Mouse (Mus musculus): Measurements from ENCODE around the gene Znrd1as. TPM values are rescaled to one million over a fixed set of nuclear protein-coding genes. Genes with fewer than 3 reads are reported as not detected.
A peak's percentile ranks its signal among the peaks of the same experiment; 100 is the strongest.

Gene Znrd1as
- polyA plus RNA-seq, 1 experiment from 2014 or later = 10.6 TPM

DNA sequence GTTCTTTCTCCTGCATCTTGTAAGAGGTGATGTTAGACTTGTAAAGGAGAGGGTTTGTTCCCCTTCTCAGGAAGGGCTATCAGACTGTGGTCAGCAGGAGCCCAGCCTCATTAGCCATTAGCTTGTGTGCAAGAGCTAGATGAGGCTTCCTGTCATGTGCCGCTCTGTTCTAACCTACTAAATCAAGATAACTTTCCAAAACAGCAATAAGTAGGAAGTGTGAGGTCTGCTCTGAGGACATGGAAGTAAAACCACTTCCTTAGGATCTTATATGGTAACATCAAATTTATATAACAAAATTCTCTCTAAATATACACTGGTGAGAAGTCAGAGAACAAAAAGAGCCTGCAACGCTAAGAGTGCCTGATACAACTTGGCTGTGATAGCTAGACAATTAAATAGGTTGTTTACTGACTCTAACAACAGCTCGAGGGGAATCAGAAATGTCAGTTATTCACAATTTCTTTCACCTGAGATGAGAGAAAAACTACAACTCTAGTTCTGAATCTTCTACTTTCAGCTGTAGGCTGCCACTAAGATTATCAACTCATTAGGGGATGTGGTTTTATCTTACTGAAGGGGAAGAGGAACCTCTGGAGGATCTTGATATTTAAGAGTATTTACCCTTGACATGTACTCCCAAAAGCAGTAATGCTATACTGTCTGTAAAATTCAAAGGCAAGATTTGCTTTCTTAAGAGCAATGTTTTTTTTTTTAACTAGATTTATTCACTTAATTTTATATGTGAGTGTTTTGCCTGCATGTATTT, 34.1 kb downstream of the Znrd1as start:
- DNase-seq (ENCODE audit: low spot score) = no peak
- Histone ChIP-seq H3K4me3 (no peak overlapping the region), H3K27ac (replicated peaks) (no peak overlapping the region), H3K9me3 (replicated peaks) (no peaks in the 10 kb centered on the region), H3K36me3 (no peaks in the 10 kb centered on the region), H3K27me3 (ENCODE audit: low read depth, poor library complexity, severe bottlenecking) (peaks cover 36% of the 10 kb centered on the region), H3K4me1 (peaks cover 6% of the 10 kb centered on the region; the same call in 1 of the 2 replicates)
- WGBS = 83% methylated on average over 3 of the region's 3 CpGs

DNA sequence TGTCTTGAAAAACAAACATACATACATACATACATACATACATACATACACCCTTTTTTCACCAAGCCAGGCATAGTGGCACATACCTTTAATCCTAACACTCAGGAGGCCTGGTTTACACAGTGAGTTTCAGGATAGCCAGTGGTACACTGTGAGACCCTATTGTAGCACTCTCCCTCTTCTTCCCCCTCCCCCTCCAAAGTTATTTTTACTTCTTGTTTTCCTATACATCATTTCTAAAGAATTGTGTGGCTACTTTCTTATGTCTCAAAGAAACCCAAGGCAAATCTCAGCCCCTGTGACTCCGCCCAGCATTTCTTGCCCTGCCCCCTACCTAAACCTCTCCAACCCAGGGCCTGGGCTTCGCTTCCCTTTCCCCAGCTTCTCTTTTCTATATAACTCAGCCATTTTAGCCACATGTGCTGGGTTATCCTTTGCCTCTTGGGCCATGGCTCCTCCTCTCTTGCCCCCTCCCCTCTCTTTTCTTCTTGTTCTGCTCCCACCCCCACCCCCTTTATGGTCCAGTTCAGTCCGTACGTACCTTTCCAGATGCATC, 35.5 kb downstream of the Znrd1as start:
- 86% methylated on average over 4 of the region's 4 CpGs for WGBS
- Histone ChIP-seq H3K36me3 (no peaks in the 10 kb centered on the region), H3K4me1 (0 out of 2 replicates have a peak, but pooled peaks cover under 1% of the 10 kb centered on the region), H3K9me3 (replicated peaks) (no peaks in the 10 kb centered on the region), H3K27ac (replicated peaks) (no peak overlapping the region), H3K27me3 (ENCODE audit: low read depth, poor library complexity, severe bottlenecking) (peaks cover 23% of the 10 kb centered on the region), H3K4me3 (no peak overlapping the region)
- no peak for DNase-seq (ENCODE audit: low spot score)

DNA sequence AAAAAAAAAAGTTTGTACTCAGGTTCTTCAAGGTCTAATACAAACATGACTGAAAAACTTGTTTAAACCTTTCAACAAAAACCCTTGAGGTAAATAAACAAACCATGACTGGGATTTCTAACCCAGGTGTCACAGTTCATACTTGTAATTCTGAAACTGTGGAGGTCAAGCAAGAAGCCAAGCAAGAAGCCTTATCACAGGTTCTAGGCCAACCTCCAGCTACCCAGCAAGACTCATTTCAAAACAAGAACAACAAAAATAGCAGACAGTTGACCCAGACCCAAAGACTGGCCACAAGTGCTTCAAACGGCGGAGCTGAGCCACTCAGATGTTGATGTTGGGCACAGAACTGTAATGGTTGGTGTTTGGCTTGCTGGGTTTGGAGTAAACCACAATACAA, 36.1 kb downstream of the Znrd1as start:
- Histone ChIP-seq H3K4me3 (no peak overlapping the region), H3K36me3 (no peaks in the 10 kb centered on the region), H3K4me1 (no peaks in the 10 kb centered on the region), H3K27ac (replicated peaks) (no peak overlapping the region), H3K27me3 (ENCODE audit: low read depth, poor library complexity, severe bottlenecking) (peaks cover 16% of the 10 kb centered on the region), H3K9me3 (replicated peaks) (no peaks in the 10 kb centered on the region)
- no peak for DNase-seq (ENCODE audit: low spot score)
- WGBS = 96% methylated on average over 2 of the region's 2 CpGs

DNA sequence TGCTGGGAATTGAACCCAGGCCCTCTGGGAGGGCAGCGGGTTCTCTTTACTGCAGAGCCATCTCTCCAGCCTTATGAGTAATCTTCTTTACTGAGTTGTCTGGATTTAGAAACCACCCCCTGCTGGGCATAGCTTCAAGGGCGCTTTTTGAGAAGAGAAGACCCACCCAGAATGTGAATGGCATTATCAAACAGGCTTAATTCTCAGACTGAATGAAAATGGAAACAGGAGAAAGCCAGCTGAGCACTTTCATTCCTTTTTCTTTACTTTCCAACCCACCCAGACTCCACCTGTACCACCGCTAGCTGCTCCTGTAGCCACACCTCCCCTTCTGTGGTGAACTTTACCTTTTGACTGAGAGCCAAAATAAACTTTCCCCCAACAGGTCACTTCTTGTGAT, 37.1 kb downstream of the Znrd1as start:
- H3K36me3 ChIP-seq = no peaks in the 10 kb centered on the region
- H3K4me1 ChIP-seq = no peaks in the 10 kb centered on the region
- WGBS = 48% methylated on average over 3 of the region's 3 CpGs
- H3K9me3 ChIP-seq (replicated peaks) = no peaks in the 10 kb centered on the region
- H3K4me3 ChIP-seq = no peak overlapping the region
- no peak for DNase-seq (ENCODE audit: low spot score)
- H3K27ac ChIP-seq (replicated peaks) = no peak overlapping the region
- H3K27me3 ChIP-seq (ENCODE audit: low read depth, poor library complexity, severe bottlenecking) = peaks cover 9% of the 10 kb centered on the region

DNA sequence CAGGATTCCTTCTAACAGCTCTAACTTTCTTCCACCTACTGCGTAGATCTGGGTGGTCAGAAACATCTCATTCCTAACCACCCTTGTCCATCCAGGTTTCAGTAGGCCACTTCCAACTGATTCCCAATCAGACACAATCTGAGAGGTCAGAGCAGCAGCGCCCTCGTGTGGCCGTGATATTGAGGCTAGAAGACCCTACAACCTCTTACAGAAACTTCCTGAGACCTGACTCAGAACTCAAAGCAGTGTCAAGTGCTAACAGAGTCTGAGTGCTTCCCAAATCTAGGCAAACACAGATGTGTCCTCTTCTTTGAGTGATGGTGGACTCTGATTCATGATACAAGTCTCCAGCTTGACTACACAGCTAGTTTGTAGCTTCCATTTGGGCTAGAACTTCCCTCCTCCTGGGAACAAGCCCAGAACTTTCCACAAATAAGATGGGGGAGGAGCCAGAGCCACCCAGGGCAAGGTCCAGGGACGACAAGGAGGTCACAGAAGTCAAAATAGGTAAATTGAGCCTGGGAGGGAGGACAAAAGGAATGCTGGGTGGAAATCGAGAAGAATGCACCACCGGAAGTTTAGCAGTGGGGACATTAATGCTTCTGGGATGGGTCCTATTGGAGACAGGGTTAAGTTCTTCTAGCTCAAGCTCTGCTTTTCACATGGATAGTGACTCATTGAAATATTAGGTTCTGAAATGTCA, 38.8 kb downstream of the Znrd1as start:
- Histone ChIP-seq H3K9me3 (replicated peaks) (no peaks in the 10 kb centered on the region), H3K4me3 (no peak overlapping the region), H3K4me1 (peaks cover 4% of the 10 kb centered on the region; the same call in 1 of the 2 replicates), H3K36me3 (no peaks in the 10 kb centered on the region), H3K27me3 (ENCODE audit: low read depth, poor library complexity, severe bottlenecking) (no peaks in the 10 kb centered on the region), H3K27ac (replicated peaks) (no peak overlapping the region)
- WGBS = 28% methylated on average over 7 of the region's 7 CpGs
- DNase-seq (ENCODE audit: low spot score) = peak; percentile 83

DNA sequence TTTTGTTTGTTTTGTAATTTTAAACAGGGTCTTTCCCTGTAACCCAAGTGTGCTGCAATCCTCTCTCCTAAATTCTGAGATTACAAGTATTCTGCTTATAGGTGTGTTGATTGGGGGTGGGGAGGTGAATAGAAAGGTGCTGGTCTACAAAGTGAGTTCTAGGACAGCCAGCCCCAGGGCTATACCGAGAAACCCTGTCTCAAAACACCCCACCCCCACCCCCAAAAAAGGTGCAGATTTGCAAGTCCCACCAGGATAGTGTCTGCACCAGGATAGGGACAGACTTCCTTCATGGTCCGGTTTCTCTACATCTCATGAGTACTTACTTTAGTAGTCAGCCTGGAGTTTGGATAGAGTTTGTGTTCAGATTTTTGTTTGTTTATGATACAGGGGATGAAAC, 40.1 kb downstream of the Znrd1as start:
- DNase-seq (ENCODE audit: low spot score) = no peak
- H3K27me3 ChIP-seq (ENCODE audit: low read depth, poor library complexity, severe bottlenecking) = no peaks in the 10 kb centered on the region
- H3K36me3 ChIP-seq = no peaks in the 10 kb centered on the region
- peaks cover 14% of the 10 kb centered on the region for H3K4me1 ChIP-seq
- no peaks in the 10 kb centered on the region for H3K9me3 ChIP-seq (replicated peaks)
- WGBS = 76% methylated on average over 2 of the region's 2 CpGs
- H3K27ac ChIP-seq (replicated peaks) = no peak overlapping the region
- no peak overlapping the region for H3K4me3 ChIP-seq

DNA sequence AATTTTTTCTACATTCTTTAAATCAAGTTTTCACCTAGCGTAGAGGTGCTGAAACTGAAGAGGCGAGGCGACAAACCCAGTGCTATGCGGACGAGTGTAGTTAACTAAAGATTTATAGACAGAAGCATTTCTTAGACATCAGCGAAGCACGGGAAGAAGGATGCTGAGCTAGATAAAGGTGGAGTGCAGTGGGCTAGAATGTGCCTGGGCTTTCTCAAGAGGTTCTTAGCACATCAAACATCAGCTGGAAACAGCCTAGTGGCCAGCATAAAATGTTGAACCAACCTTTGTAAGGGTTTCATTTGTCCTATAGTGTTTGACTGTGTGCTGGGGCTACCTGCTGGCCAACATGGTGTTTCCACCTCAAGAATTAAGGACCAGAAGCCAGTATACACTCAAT, 42.5 kb downstream of the Znrd1as start, which contains the start of gene Zfp57:
TSS of gene Zfp57 (plus strand) at position 301 of the 400 bp plus-strand sequence.
- H3K4me1 ChIP-seq = peaks cover 18% of the 10 kb centered on the region
- 95% methylated on average over 7 of the region's 7 CpGs for WGBS
- no peaks in the 10 kb centered on the region for H3K9me3 ChIP-seq (replicated peaks)
- peak within 1 kb of the TSS; percentile 67 for H3K4me3 ChIP-seq
- H3K27ac ChIP-seq (replicated peaks) = peak within 1 kb of the TSS; percentile 93
- peaks cover 16% of the 10 kb centered on the region for H3K36me3 ChIP-seq
- no peaks in the 10 kb centered on the region for H3K27me3 ChIP-seq (ENCODE audit: low read depth, poor library complexity, severe bottlenecking)
- no peak for DNase-seq (ENCODE audit: low spot score)

DNA sequence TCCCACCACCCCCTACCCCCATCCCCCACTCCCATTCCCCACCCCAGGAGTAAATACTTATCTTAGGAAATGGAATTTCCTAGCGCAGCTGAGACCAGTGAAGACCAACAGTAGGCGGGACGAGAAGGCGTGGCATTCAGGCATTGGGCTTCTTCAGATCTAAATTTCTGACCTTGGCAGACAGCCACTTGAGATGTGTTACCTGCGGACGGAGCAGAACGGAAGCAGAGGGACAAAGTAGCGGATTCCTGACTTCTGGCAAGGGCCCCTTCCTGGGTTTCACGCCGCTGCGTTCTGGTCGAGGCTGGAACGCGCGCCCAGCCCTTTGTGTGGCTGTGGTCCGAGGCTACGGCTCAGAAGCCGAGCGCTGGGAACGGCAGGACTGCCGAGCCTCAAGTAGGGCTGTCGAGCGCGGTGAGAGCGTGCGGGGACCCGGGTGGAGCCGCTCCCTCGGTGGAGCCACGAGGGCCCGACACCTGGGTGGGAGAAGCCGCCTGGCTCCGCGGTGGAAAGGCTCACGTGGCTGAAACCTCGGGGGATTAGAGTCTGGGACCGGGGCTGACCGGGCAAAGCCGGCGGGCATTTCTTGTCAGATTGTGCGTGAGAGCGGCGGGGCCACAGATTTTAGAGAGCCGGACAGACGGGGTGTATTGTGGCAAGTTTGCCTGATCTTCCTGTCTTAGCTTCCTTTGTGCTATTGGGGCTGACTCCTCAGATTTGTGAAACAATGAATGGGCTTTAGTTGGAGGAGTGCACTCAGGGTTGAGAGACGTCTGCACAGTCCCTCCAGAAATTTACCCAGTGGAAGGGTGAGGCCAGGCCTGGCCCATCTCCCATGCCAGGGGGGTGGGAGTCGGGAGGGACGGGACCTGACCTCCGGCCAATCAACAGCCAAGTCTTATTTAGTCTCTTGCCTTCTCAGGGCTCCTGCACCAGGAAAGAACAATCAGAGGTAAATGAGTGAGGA, 44.3 kb downstream of the Znrd1as start:
- H3K4me3 ChIP-seq = peak overlapping the region; percentile 67
- 1% methylated on average over 49 of the region's 49 CpGs for WGBS
- DNase-seq (ENCODE audit: low spot score) = peak; percentile 76
- peaks cover 34% of the 10 kb centered on the region for H3K36me3 ChIP-seq
- peak overlapping the region; percentile 93 for H3K27ac ChIP-seq (replicated peaks)
- H3K4me1 ChIP-seq = peaks cover 18% of the 10 kb centered on the region
- H3K27me3 ChIP-seq (ENCODE audit: low read depth, poor library complexity, severe bottlenecking) = no peaks in the 10 kb centered on the region
- H3K9me3 ChIP-seq (replicated peaks) = no peaks in the 10 kb centered on the region

DNA sequence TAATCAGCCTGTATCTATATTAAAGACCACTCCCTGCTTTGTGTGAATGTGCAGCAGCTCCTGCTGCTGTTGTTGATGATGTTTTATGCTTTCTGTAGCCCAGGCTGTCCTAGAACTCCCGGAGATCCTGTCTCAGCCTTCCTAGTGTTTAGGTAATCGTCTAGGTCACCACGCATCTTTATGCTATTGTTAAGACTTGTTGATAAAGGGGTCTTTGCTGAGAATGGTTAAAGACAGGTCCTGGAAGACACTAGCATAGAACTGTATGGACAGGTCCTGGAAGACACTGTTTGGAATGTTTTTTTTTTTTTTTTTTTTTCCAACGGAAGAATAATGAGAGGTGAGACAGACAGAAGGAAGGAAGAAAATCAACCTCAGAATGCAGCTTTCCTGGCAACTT, 45.0 kb downstream of the Znrd1as start:
- Histone ChIP-seq H3K27me3 (ENCODE audit: low read depth, poor library complexity, severe bottlenecking) (no peaks in the 10 kb centered on the region), H3K36me3 (peaks cover 41% of the 10 kb centered on the region), H3K27ac (replicated peaks) (peak overlapping the region; percentile 93), H3K4me1 (peaks cover 18% of the 10 kb centered on the region), H3K4me3 (peak overlapping the region; percentile 67), H3K9me3 (replicated peaks) (no peaks in the 10 kb centered on the region)
- 55% methylated on average over 4 of the region's 4 CpGs for WGBS
- no peak for DNase-seq (ENCODE audit: low spot score)

DNA sequence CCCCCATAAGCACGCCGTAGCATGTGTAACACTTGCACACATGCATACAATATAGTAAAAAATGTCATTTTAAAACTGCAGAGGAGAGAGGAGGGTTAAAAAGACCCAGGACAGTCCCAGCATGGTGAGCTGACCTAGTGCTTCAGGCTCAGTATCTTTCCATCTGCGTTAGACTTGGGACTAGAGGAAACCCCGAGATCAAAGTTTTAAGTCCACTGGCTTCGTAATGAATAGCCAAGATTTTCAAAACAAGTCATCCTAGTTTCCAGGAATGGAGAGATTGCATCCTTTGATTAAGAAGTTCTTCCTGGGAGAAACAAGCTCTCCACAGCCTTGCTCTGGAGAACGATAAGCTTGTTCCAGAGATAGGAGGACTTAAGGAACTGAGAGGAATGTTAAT, 49.8 kb downstream of the Znrd1as start:
- DNase-seq (ENCODE audit: low spot score) = no peak
- no peak overlapping the region for H3K4me3 ChIP-seq
- WGBS = 91% methylated on average over 6 of the region's 6 CpGs
- no peaks in the 10 kb centered on the region for H3K27me3 ChIP-seq (ENCODE audit: low read depth, poor library complexity, severe bottlenecking)
- H3K9me3 ChIP-seq (replicated peaks) = no peaks in the 10 kb centered on the region
- no peak overlapping the region for H3K27ac ChIP-seq (replicated peaks)
- peaks cover 76% of the 10 kb centered on the region for H3K36me3 ChIP-seq
- H3K4me1 ChIP-seq = peaks cover 7% of the 10 kb centered on the region

DNA sequence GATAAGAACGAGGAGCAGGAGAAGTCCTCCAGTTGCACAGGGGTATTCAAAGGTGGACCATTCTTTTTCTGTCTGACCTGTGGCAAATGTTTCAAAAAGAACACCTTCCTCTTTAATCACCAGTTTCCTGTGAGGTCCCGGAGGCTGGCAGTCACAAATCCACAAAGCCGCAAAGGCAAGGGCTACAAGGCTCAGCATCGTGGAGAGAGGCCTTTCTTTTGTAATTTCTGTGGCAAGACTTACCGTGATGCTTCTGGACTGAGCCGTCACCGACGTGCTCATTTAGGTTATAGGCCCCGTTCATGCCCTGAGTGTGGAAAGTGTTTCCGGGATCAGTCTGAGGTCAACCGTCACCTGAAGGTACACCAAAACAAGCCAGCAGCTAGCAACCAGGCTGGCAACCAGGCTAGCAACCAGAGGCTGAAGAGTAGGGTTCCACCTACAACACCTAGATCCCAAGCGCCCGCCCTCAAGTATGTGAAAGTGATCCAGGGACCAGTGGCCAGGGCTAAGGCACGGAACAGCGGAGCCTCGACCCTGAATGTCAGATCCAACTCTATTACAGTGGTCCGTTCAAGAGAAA, 51.2 kb downstream of the Znrd1as start:
- peaks cover 72% of the 10 kb centered on the region for H3K36me3 ChIP-seq
- no peak overlapping the region for H3K4me3 ChIP-seq
- H3K9me3 ChIP-seq (replicated peaks) = no peaks in the 10 kb centered on the region
- WGBS = 94% methylated on average over 17 of the region's 17 CpGs
- no peak overlapping the region for H3K27ac ChIP-seq (replicated peaks)
- no peak for DNase-seq (ENCODE audit: low spot score)
- no peaks in the 10 kb centered on the region for H3K4me1 ChIP-seq
- no peaks in the 10 kb centered on the region for H3K27me3 ChIP-seq (ENCODE audit: low read depth, poor library complexity, severe bottlenecking)

DNA sequence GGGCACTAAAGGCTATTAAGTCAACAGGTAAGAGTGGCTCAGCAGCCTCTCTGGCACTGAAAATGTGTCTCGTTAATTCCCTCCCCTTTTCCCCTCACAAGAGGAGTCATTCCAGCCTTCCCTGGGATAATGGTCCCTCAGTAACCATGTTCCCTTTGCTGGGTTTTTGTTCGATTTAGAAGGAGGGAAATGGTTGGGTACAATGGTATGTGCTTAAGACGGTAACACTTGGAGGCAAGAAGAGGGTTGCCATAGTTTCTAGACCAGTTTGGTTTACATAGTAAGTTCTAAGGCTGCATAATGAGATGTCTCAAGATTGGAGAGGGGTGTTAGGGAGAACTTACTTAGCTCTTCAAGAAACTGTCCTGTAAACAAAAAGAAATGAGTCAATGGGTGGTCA, 53.3 kb downstream of the Znrd1as start:
- Histone ChIP-seq H3K9me3 (replicated peaks) (no peaks in the 10 kb centered on the region), H3K27ac (replicated peaks) (no peak overlapping the region), H3K4me3 (no peak overlapping the region), H3K4me1 (no peaks in the 10 kb centered on the region), H3K36me3 (peaks cover 51% of the 10 kb centered on the region), H3K27me3 (ENCODE audit: low read depth, poor library complexity, severe bottlenecking) (no peaks in the 10 kb centered on the region)
- DNase-seq (ENCODE audit: low spot score) = no peak
- WGBS = 86% methylated on average over 3 of the region's 3 CpGs
